Comparison of ENCODE assay signal across 20 mouse cellular contexts in genomic region chr9:122008876-122009275, GRCm38 (mm10). TPM values are rescaled to one million over a fixed set of nuclear protein-coding genes. Genes with fewer than 3 reads are reported as not detected.
A peak's percentile ranks its signal among the peaks of the same experiment; 100 is the strongest.
DNase-seq lines count a peak whose midpoint lies in the region; ATAC-seq and TF ChIP-seq lines count a peak whose summit lies in the region.
"Had no signal": no experiment of that assay in that cellular context is flagged by ENCODE, and none has a peak within 500 bp of the region (broad histone marks: within the 10 kb centered on the region; RNA-seq: fewer than 3 reads in every experiment).

No protein-coding gene starts in this region.

- intact Hi-C loops in left cerebral cortex, postnatal 10 days (cut with DNase I): no loop called here

- peak; percentile 54; the same call in 1 of the 2 replicates for ATAC-seq in hindbrain, embryonic 13.5 days (ENCODE audit: low FRiP score)
- peak; percentile 60 for ATAC-seq in embryonic facial prominence, embryonic 15.5 days (ENCODE audit: insufficient number of reproducible peaks, low FRiP score, low TSS enrichment, low read depth)
- ATAC-seq in midbrain, embryonic 14.5 days (ENCODE audit: low FRiP score, low TSS enrichment): no peak

- peaks cover 15% of the 10 kb centered on the region for H3K4me1 ChIP-seq in hindbrain, embryonic 13.5 days (replicated peaks)
- H3K4me1 ChIP-seq in hindbrain, embryonic 10.5 days (replicated peaks): peaks cover 7% of the 10 kb centered on the region
- H3K4me1 ChIP-seq in embryonic facial prominence, embryonic 15.5 days: no peaks in the 10 kb centered on the region
- peaks cover 13% of the 10 kb centered on the region for H3K4me1 ChIP-seq in midbrain, embryonic 14.5 days (ENCODE audit: control insufficient read depth, insufficient read depth, low read length)
- no peaks in the 10 kb centered on the region for H3K4me1 ChIP-seq in cerebellum, adult 2 months (ENCODE audit: control insufficient read depth, insufficient read depth, low read length)
- H3K4me1 ChIP-seq: limb, embryonic 12.5 days; liver, embryonic 13.5 days had no signal

- no peak for TF ChIP-seq POLR2A in cerebellum, adult 2 months (IDR thresholded peaks at IDR 0.05; ENCODE audit: borderline replicate concordance, insufficient read depth, low read length)

- H3K9me3 ChIP-seq in hindbrain, embryonic 13.5 days: no peaks in the 10 kb centered on the region
- H3K9me3 ChIP-seq in hindbrain, embryonic 10.5 days: no peaks in the 10 kb centered on the region
- no peaks in the 10 kb centered on the region for H3K9me3 ChIP-seq in embryonic facial prominence, embryonic 15.5 days (replicated peaks)
- H3K9me3 ChIP-seq in midbrain, embryonic 14.5 days (ENCODE audit: control insufficient read depth, low read length): no peaks in the 10 kb centered on the region
- H3K9me3 ChIP-seq: heart, embryonic 10.5 days; limb, embryonic 12.5 days; liver, embryonic 13.5 days had no signal

- H3K27ac ChIP-seq in hindbrain, embryonic 13.5 days: peak overlapping the region; percentile 62
- H3K27ac ChIP-seq in hindbrain, embryonic 10.5 days: no peak overlapping the region
- no peak overlapping the region for H3K27ac ChIP-seq in embryonic facial prominence, embryonic 15.5 days (replicated peaks)
- H3K27ac ChIP-seq in midbrain, embryonic 14.5 days (replicated peaks; ENCODE audit: low read depth, low read length): peak overlapping the region; percentile 60; the same call in 1 of the 2 replicates
- H3K27ac ChIP-seq in cerebellum, adult 2 months (ENCODE audit: insufficient read depth, low read length): no peak overlapping the region
- H3K27ac ChIP-seq: heart, embryonic 10.5 days; limb, embryonic 12.5 days; liver, embryonic 13.5 days had no signal

- WGBS in hindbrain, embryonic 13.5 days: 24% methylated on average over 2 of the region's 2 CpGs
- 32% methylated on average over 2 of the region's 2 CpGs for WGBS in hindbrain, embryonic 10.5 days
- WGBS in embryonic facial prominence, embryonic 15.5 days: 29% methylated on average over 2 of the region's 2 CpGs
- WGBS in midbrain, embryonic 14.5 days: 30% methylated on average over 2 of the region's 2 CpGs
- WGBS in cerebellum, adult 2 months: 16% methylated on average over 2 of the region's 2 CpGs

- H3K36me3 ChIP-seq in hindbrain, embryonic 13.5 days: no peaks in the 10 kb centered on the region
- no peaks in the 10 kb centered on the region for H3K36me3 ChIP-seq in hindbrain, embryonic 10.5 days
- H3K36me3 ChIP-seq in embryonic facial prominence, embryonic 15.5 days: no peaks in the 10 kb centered on the region
- H3K36me3 ChIP-seq in midbrain, embryonic 14.5 days (ENCODE audit: control insufficient read depth, insufficient read depth, low read length): no peaks in the 10 kb centered on the region
- H3K36me3 ChIP-seq: heart, embryonic 10.5 days; limb, embryonic 12.5 days; liver, embryonic 13.5 days had no signal

- no peak for TF ChIP-seq CTCF in cerebellum, adult 2 months (IDR thresholded peaks at IDR 0.05; ENCODE audit: borderline replicate concordance, insufficient read depth, low read depth, low read length)

- no peak overlapping the region for H3K4me3 ChIP-seq in hindbrain, embryonic 13.5 days
- no peak overlapping the region for H3K4me3 ChIP-seq in hindbrain, embryonic 10.5 days
- H3K4me3 ChIP-seq in embryonic facial prominence, embryonic 15.5 days (replicated peaks): no peak overlapping the region
- H3K4me3 ChIP-seq in midbrain, embryonic 14.5 days (replicated peaks; ENCODE audit: low read depth, low read length): no peak overlapping the region
- H3K4me3 ChIP-seq in cerebellum, adult 2 months (replicated peaks; ENCODE audit: insufficient read depth, low read depth, low read length): no peak overlapping the region
- H3K4me3 ChIP-seq: heart, embryonic 10.5 days; limb, embryonic 12.5 days; liver, embryonic 13.5 days had no signal

- no peaks in the 10 kb centered on the region for H3K27me3 ChIP-seq in hindbrain, embryonic 13.5 days
- H3K27me3 ChIP-seq in hindbrain, embryonic 10.5 days (ENCODE audit: insufficient read depth, poor library complexity, severe bottlenecking): no peaks in the 10 kb centered on the region
- no peaks in the 10 kb centered on the region; the same call in 1 of the 2 replicates for H3K27me3 ChIP-seq in embryonic facial prominence, embryonic 15.5 days
- no peaks in the 10 kb centered on the region for H3K27me3 ChIP-seq in midbrain, embryonic 14.5 days (ENCODE audit: control insufficient read depth, insufficient read depth, low read length)
- no peaks in the 10 kb centered on the region for H3K27me3 ChIP-seq in cerebellum, adult 2 months (ENCODE audit: control insufficient read depth, insufficient read depth, low read length)
- H3K27me3 ChIP-seq: limb, embryonic 12.5 days; liver, embryonic 13.5 days had no signal

- no peak overlapping the region for H3K4me2 ChIP-seq in hindbrain, embryonic 13.5 days
- H3K4me2 ChIP-seq in embryonic facial prominence, embryonic 15.5 days (replicated peaks): no peak overlapping the region
- H3K4me2 ChIP-seq in midbrain, embryonic 14.5 days (ENCODE audit: low read length): no peak overlapping the region
- H3K4me2 ChIP-seq: limb, embryonic 12.5 days; liver, embryonic 13.5 days; lung, embryonic 14.5 days had no signal

- no peak overlapping the region for H3K9ac ChIP-seq in hindbrain, embryonic 13.5 days
- H3K9ac ChIP-seq in embryonic facial prominence, embryonic 15.5 days: no peak overlapping the region
- 0 out of 2 replicates have a peak overlapping the region, but pooled peaks have one; percentile 16 for H3K9ac ChIP-seq in midbrain, embryonic 14.5 days (replicated peaks; ENCODE audit: low read length)
- H3K9ac ChIP-seq: limb, embryonic 12.5 days; liver, embryonic 13.5 days; lung, embryonic 14.5 days had no signal

- DNase-seq in hindbrain, embryonic 10.5 days (ENCODE audit: low spot score): no peak
- DNase-seq in MN1 (ENCODE audit: low spot score): peak; percentile 51
- DNase-seq in midbrain, embryonic 14.5 days: peak; percentile 66
- DNase-seq in cerebellum, adult 2 months: no peak
- DNase-seq in spleen, postnatal 10 days (ENCODE audit: low spot score in 2 of 2): no peak
- no peak for DNase-seq in left cerebral cortex, postnatal 10 days (ENCODE audit: extremely low spot score in 1 of 2, low spot score in 2 of 2)
- DNase-seq: cerebellum, adult 9-10 months; heart, postnatal 14 days; kidney, adult 9 months; kidney, postnatal 25 days; liver, embryonic 13.5 days; lung, embryonic 14.5 days; lung, postnatal 4 days; thymus, postnatal 25 days had no signal

RNA-seq across cellular contexts. Expression of gene Pomgnt2, which starts 12.0 kb away (rescaled TPM):
- polyA plus RNA-seq in hindbrain, embryonic 13.5 days (2015; fragmentation: Nextera tagmentation; extraction: Ambion mirVana): 23.4 and 25.2 TPM in 2 replicates
- 14.7 and 16.3 TPM in 2 replicates for polyA plus RNA-seq in hindbrain, embryonic 10.5 days (2016; fragmentation: Nextera tagmentation; extraction: Ambion mirVana)
- polyA plus RNA-seq in embryonic facial prominence, embryonic 15.5 days (2015; fragmentation: Nextera tagmentation; extraction: Ambion mirVana): 18.4 and 21.2 TPM in 2 replicates
- 22.4 and 23.0 TPM in 2 replicates for polyA plus RNA-seq in midbrain, embryonic 14.5 days (2014; fragmentation: Nextera tagmentation; extraction: Ambion mirVana)
- 41.0 and 43.5 TPM in 2 replicates for polyA plus RNA-seq in cerebellum, adult 2 months (2012; rRNA removed)
- total RNA-seq in left cerebral cortex, postnatal 10 days (2021): 10 to 100 TPM; 38.1 to 40.0 TPM

RNA-seq across cellular contexts. Expression of gene Fam198a, which starts 58.1 kb away (rescaled TPM):
- polyA plus RNA-seq in hindbrain, embryonic 13.5 days (2015; fragmentation: Nextera tagmentation; extraction: Ambion mirVana): 2.1 and 2.5 TPM in 2 replicates
- 0.52 and 0.70 TPM in 2 replicates for polyA plus RNA-seq in hindbrain, embryonic 10.5 days (2016; fragmentation: Nextera tagmentation; extraction: Ambion mirVana)
- polyA plus RNA-seq in embryonic facial prominence, embryonic 15.5 days (2015; fragmentation: Nextera tagmentation; extraction: Ambion mirVana): 4.1 and 4.7 TPM in 2 replicates
- polyA plus RNA-seq in midbrain, embryonic 14.5 days (2014; fragmentation: Nextera tagmentation; extraction: Ambion mirVana): 0.80 and 0.81 TPM in 2 replicates
- polyA plus RNA-seq in cerebellum, adult 2 months (2012; rRNA removed): 3.1 and 3.2 TPM in 2 replicates
- 1 to 10 TPM; 3.2 to 4.4 TPM for total RNA-seq in left cerebral cortex, postnatal 10 days (2021)
- total RNA-seq: common myeloid progenitor, adult 5-6 weeks had no signal
- polyA plus RNA-seq: C2C12 had no signal

Comparison
In these comparisons a context has a peak if more than half of its experiments do, and no peak if none do; other contexts are left out.
1. H3K27ac ChIP-seq: peak in hindbrain, embryonic 13.5 days (single experiment) and midbrain, embryonic 14.5 days (single experiment); none in hindbrain, embryonic 10.5 days (single experiment), embryonic facial prominence, embryonic 15.5 days (single experiment) and cerebellum, adult 2 months (single experiment).
2. DNase-seq: peak in MN1 (single experiment) and midbrain, embryonic 14.5 days (single experiment); none in hindbrain, embryonic 10.5 days (single experiment), cerebellum, adult 2 months (0 of 2), spleen, postnatal 10 days (0 of 2) and left cerebral cortex, postnatal 10 days (0 of 2).